Mouse (Mus musculus) myocyte (in vitro differentiated cells): Measurements from ENCODE around the gene Tex52. TPM values are rescaled to one million over a fixed set of nuclear protein-coding genes. Genes with fewer than 3 reads are reported as not detected.

Experiments used
- H3K27me3 ChIP-seq: one replicate; pipeline ENCODE4 v1.6.1; 2011; ENCODE audit not compliant: control insufficient read depth, insufficient read depth, insufficient read length
- H3K36me3 ChIP-seq: one replicate; pipeline ENCODE4 v1.6.1; 2011; ENCODE audit not compliant: control insufficient read depth, insufficient read depth
- H3K4me2 ChIP-seq: one replicate; pipeline ENCODE4 v1.6.1; 2011; ENCODE audit warnings: low read depth, control low read depth
- H3K4me3 ChIP-seq: one replicate; pipeline ENCODE4 v1.5.1; 2011; ENCODE audit warnings: mild to moderate bottlenecking, control low read depth, moderate library complexity
- H3K79me2 ChIP-seq: one replicate; pipeline ENCODE4 v1.6.1; 2011; ENCODE audit not compliant: control insufficient read depth, insufficient read depth
- H3ac ChIP-seq: one replicate; pipeline ENCODE4 v1.6.1; 2011; ENCODE audit not compliant: control insufficient read depth, insufficient read length
- CEBPB ChIP-seq: IDR thresholded peaks from 2 replicates; pipeline ENCODE4 v1.6.1; 2011; ENCODE audit warnings: mild to moderate bottlenecking, moderate library complexity; ENCODE audit not compliant: poor library complexity, insufficient read depth, severe bottlenecking
- E2F4 ChIP-seq: IDR thresholded peaks from one replicate; pipeline ENCODE4 v1.6.1; 2011; ENCODE audit warnings: mild to moderate bottlenecking, control low read depth, moderate library complexity; ENCODE audit not compliant: insufficient read depth
- MAX ChIP-seq: IDR thresholded peaks from one replicate; pipeline ENCODE4 v1.6.1; 2011; ENCODE audit warnings: low read depth, mild to moderate bottlenecking, control low read depth
- MYOD1 ChIP-seq, 3 experiments: IDR thresholded peaks; one replicate each; pipeline ENCODE4 v1.6.1; 2011; ENCODE audit warnings: control low read depth in 2 of 3, low read depth in 2 of 3, mild to moderate bottlenecking in 2 of 3, moderate library complexity in 1 of 3; ENCODE audit not compliant: insufficient read length in 2 of 3, control insufficient read depth in 1 of 3
- MYOG ChIP-seq, 3 experiments: IDR thresholded peaks; one replicate each; pipeline ENCODE4 v1.6.1; 2011; ENCODE audit warnings: control low read depth in 2 of 3, low read depth in 2 of 3, mild to moderate bottlenecking in 2 of 3; ENCODE audit not compliant: insufficient read length in 2 of 3, control insufficient read depth in 1 of 3, insufficient read depth in 1 of 3
- POLR2A ChIP-seq: IDR thresholded peaks from one replicate; pipeline ENCODE4 v1.6.1; 2011; ENCODE audit warnings: low read depth, mild to moderate bottlenecking, control low read depth, moderate library complexity; ENCODE audit not compliant: insufficient read length
- POLR2AphosphoS2 ChIP-seq: IDR thresholded peaks from one replicate; pipeline ENCODE4 v1.6.1; 2011; ENCODE audit warnings: low read depth, control low read depth; ENCODE audit not compliant: insufficient read length
- REST ChIP-seq: IDR thresholded peaks from one replicate; pipeline ENCODE4 v1.6.1; 2011; ENCODE audit warnings: mild to moderate bottlenecking, control low read depth, moderate library complexity; ENCODE audit not compliant: insufficient read depth, insufficient read length
- SRF ChIP-seq: IDR thresholded peaks from one replicate; pipeline ENCODE4 v1.6.1; 2011; ENCODE audit warnings: low read depth; ENCODE audit not compliant: control insufficient read depth, insufficient read length
- TCF12 ChIP-seq: IDR thresholded peaks from one replicate; pipeline ENCODE4 v1.6.1; 2011; ENCODE audit warnings: mild to moderate bottlenecking, control low read depth; ENCODE audit not compliant: poor library complexity, insufficient read depth, severe bottlenecking
- TCF3 ChIP-seq: IDR thresholded peaks from one replicate; pipeline ENCODE4 v1.6.1; 2011; ENCODE audit warnings: low read depth, control low read depth; ENCODE audit not compliant: insufficient read length
- USF1 ChIP-seq: IDR thresholded peaks from one replicate; pipeline ENCODE4 v1.6.1; 2011; ENCODE audit warnings: low read depth, mild to moderate bottlenecking, control low read depth, moderate library complexity
- polyA plus RNA-seq: library from polyadenylated mRNA; unstranded; fragments of >200 nt; fragmentation: generic; extraction: Trizol; gene quantifications from one replicate; pipeline ENCODE4 v1.2.1, GENCODE M21; 2012; ENCODE audit warnings: missing spikeins

Tex52 gene
- polyA plus RNA-seq, 1 experiment = 0.13 TPM

DNA sequence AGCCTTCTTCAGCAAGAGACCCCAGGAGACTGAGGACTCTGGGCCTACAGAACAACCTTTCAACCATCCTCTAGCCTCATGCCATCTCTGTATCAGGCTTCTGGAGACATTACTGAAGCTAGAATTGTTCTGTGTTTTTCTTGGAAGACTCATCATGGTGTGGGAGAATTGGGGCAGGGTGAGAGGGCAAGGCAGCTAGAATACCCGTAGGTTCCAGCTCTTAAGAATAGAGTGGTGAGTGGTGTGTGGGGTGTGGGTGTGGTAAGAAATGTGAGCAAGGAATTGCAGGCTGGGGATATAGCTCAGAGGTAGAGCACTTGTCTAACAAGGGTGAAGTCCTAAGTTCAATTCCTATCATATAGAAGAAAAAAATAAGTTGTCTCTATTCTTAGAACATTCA lies 9.8 kb downstream of the Tex52 start:
- no peak overlapping the region for H3ac ChIP-seq
- TF ChIP-seq E2F4 (no peak), MAX (no peak), MYOG (IDR thresholded peaks at IDR 0.05; ENCODE audit: control insufficient read depth in 1 of 3, insufficient read depth in 1 of 3, insufficient read length in 2 of 3, low read depth in 2 of 3) (no peak), TCF3 (no peak), CEBPB (no peak), MYOD1 (IDR thresholded peaks at IDR 0.05; ENCODE audit: control insufficient read depth in 1 of 3, insufficient read length in 2 of 3, low read depth in 2 of 3) (no peak), TCF12 (no peak), REST (no peak), SRF (no peak), USF1 (no peak), POLR2AphosphoS2 (no peak), POLR2A (no peak)
- no peak overlapping the region for H3K4me3 ChIP-seq
- H3K27me3 ChIP-seq = no peaks in the 10 kb centered on the region
- no peaks in the 10 kb centered on the region for H3K36me3 ChIP-seq
- no peaks in the 10 kb centered on the region for H3K79me2 ChIP-seq
- H3K4me2 ChIP-seq = no peak overlapping the region

GRCm38 (mm10) chr6:128389185-128389584 lies 13.9 kb downstream of the Tex52 start:
- H3K79me2 ChIP-seq = no peaks in the 10 kb centered on the region
- no peak overlapping the region for H3K4me3 ChIP-seq
- no peak for TF ChIP-seq TCF3
- TF ChIP-seq REST = no peak
- no peaks in the 10 kb centered on the region for H3K27me3 ChIP-seq
- no peaks in the 10 kb centered on the region for H3K36me3 ChIP-seq
- no peak overlapping the region for H3ac ChIP-seq
- H3K4me2 ChIP-seq = no peak overlapping the region

DNA sequence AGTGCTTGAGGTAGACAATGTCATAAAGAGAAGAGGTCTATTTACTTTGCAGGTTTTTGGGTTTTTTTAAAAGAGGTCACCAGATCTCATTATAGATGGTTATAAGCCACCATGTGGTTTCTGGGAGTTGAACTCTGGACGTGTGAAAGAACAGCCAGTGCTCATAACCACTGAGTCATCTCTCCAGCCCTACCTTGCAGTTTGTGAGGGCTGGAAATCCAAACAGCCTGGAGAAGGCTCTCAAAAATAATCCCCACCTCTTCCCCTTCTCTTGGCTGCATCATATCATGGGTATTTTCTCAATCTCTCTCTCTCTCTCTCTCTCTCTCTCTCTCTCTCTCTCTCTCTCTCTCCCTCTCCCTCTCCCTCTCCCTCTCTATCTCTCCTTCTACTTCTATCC lies 15.4 kb downstream of the Tex52 start:
- no peak overlapping the region for H3K4me2 ChIP-seq
- TF ChIP-seq SRF (no peak), E2F4 (no peak)
- H3K27me3 ChIP-seq = no peaks in the 10 kb centered on the region
- H3ac ChIP-seq = no peak overlapping the region
- H3K79me2 ChIP-seq = no peaks in the 10 kb centered on the region
- no peaks in the 10 kb centered on the region for H3K36me3 ChIP-seq
- no peak overlapping the region for H3K4me3 ChIP-seq

DNA sequence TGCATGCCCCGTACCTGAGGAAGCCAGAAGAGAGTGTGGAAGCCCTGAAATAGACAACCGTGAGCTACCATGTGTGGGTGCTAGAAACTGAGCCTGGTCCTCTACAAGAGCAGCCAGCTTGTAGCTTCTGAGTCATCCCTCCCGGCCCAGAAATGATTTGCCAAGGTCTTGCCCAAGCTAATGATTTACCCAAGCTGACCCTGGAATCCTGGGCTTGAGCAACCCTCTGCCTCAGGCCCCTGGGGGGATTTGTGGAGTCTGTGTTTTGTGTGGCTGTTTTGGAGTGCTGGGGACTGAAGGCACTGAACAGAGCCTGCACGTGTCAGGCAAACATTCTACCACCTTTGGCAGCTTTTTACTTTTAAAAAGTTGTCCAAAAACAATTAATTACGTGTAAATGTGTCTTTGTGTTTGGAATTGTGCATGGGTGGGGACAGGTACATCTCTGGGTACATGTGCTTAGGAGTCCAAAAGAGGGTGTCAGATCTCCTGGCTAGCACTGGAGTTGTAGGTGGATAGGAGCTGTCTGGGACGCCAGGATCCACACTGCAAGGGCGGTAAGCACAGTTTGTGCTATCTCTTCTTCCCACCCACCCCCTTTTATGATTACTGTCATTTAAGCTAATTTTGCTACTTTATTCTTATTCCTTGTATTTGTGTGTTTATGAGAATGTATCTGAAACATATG lies 22.5 kb downstream of the Tex52 start:
- Histone ChIP-seq H3K36me3 (no peaks in the 10 kb centered on the region), H3K27me3 (no peaks in the 10 kb centered on the region), H3ac (no peak overlapping the region), H3K79me2 (no peaks in the 10 kb centered on the region), H3K4me2 (no peak overlapping the region), H3K4me3 (no peak overlapping the region)
- TF ChIP-seq TCF12 = no peak
- TF ChIP-seq MAX = no peak
- TF ChIP-seq REST = no peak
- TF ChIP-seq POLR2A = no peak
- TF ChIP-seq TCF3 = no peak
- TF ChIP-seq MYOD1 (IDR thresholded peaks at IDR 0.05; ENCODE audit: control insufficient read depth in 1 of 3, insufficient read length in 2 of 3, low read depth in 2 of 3) = no peak
- TF ChIP-seq MYOG (IDR thresholded peaks at IDR 0.05; ENCODE audit: control insufficient read depth in 1 of 3, insufficient read depth in 1 of 3, insufficient read length in 2 of 3, low read depth in 2 of 3) = no peak
- TF ChIP-seq SRF = no peak
- TF ChIP-seq POLR2AphosphoS2 = no peak
- TF ChIP-seq CEBPB = no peak
- TF ChIP-seq USF1 = no peak
- no peak for TF ChIP-seq E2F4

- Histone ChIP-seq H3K4me2 (no peak within 1 kb of the TSS), H3K4me3 (no peak within 1 kb of the TSS), H3K79me2 (no peaks in the 10 kb centered on the region), H3K36me3 (no peaks in the 10 kb centered on the region), H3ac (no peak within 1 kb of the TSS), H3K27me3 (no peaks in the 10 kb centered on the region)
- TF ChIP-seq REST (no peak), TCF3 (no peak), CEBPB (no peak), TCF12 (no peak), E2F4 (no peak), MYOD1 (IDR thresholded peaks at IDR 0.05; ENCODE audit: control insufficient read depth in 1 of 3, insufficient read length in 2 of 3, low read depth in 2 of 3) (no peak), POLR2AphosphoS2 (no peak), MYOG (IDR thresholded peaks at IDR 0.05; ENCODE audit: control insufficient read depth in 1 of 3, insufficient read depth in 1 of 3, insufficient read length in 2 of 3, low read depth in 2 of 3) (no peak)
Measured at GRCm38 (mm10) chr6:128398996-128399395, 23.7 kb downstream of the Tex52 start, which contains the start of gene Nrip2. Gene Nrip2, plus strand, starts transcription at chr6:128399296.
